Mouse (Mus musculus) lung, adult 10 weeks (tissue): ENCODE data around the gene Dhx29. TPM values are rescaled to one million over a fixed set of nuclear protein-coding genes. Genes with fewer than 3 reads are reported as not detected.

ENCODE experiments used
- polyA plus RNA-seq: library from polyadenylated mRNA; stranded (reverse); fragments of 350-450 nt; fragmentation: Illumina TruSeq; extraction: RNeasy Lipid Tissue Mini Kit (QIAGEN cat#74804); gene quantifications from one replicate; pipeline ENCODE4 v1.2.3, GENCODE M21; 2014; ENCODE audit warnings: low read depth, low replicate concordance; ENCODE audit not compliant: insufficient read depth

Gene Dhx29
- polyA plus RNA-seq: 5.5 TPM

DNA sequence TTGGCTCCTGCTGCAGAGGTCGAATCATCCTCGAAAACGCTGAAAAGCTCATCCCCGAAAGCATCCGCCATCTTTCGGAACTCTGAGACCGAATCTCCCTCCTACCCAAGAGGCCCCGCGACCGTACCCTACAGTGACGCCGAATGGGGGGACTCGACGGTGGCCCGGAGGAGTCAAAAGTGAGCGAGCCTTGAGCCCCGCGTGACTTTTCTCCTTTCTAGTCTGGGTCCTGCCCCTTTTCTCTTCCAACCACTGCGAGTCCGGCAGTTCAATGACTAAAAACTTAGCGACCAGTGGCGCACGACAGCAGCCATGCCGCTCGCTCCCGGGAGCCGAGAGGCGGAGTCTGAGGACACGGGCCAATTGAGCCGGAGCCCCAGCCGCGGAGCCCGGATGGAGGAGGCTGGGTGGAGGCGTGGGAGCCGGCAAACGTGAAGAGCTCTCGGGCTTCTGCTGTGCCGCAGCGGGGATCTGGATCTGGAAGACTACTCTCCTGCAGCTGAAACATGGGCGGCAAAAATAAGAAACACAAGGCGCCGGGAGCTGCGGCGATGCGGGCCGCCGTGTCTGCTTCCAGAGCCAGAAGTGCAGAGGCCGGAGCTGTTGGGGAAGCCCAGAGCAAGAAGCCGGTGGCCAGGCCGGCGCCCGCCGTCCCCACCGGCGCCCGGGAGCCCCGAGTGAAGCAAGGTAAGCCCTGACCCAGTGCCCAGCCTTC lies at the start of gene Dhx29, which contains the start of gene Mtrex:
TSS of gene Dhx29 (plus strand) at position 168 of the 715 bp plus-strand sequence.
TSS of gene Mtrex (minus strand) at position 112 of the 715 bp plus-strand sequence.

DNA sequence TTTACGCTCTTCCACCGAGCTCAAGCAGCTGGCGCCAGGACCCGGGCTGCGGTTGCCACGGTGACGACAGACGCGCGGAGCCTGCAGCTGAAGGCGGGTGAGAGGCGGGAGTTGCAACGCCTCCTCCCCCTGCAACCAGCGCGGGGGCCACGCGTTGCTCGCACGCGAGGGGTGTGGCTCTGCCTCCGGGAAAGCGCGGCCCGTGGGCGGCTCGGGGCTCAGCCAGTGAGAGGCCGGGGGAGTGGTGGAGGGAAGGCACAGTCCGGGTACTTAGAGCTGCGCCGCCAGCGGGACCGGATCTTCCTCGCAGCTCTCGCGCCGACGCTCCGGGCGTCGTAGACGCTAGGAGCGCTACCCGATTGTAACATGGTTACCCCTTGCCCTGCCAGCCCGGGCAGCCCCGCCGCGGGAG lies 60.3 kb downstream of the Dhx29 start, which contains the start of gene Ccno:
TSS of gene Ccno (plus strand) at position 271 of the 412 bp plus-strand sequence.

DNA sequence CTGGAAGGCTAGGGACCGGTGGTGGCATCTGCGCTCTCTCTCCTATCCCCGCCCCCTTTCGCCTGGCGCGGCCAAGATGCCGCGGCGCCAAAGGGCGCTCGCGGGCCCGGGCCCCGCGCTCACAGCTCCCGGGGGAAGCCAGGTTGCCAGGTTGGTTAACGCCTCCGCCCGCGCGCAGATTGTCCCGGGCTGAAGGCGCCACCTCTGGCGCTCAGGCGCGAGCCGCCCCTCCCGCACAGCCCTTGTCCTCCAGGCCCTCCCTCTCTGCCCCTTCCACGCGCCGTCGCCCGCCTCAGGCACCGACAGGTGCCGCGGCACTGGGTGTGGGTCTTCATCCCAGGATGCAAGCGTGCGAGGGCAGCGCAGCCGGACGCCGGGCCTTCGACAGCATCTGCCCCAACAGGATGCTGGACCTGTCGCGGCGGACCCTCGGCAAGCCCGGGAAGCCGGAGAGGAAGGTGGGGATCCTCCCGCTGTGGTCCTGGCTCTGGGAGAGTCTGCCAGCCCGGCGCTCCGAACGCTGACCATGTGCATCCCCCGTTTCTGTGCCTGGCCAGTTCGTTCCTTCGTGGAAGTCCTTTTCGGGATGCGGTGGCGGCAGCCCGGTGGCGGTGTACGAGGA lies 66.4 kb downstream of the Dhx29 start, which contains the start of gene Mcidas:
TSS of gene Mcidas (plus strand) at position 315 of the 622 bp plus-strand sequence.

Other genes with a start within 250 kb of the Dhx29 start
- gene Plpp1, start 126.7 kb upstream of the Dhx29 start, polyA plus RNA-seq: 144 TPM
- gene Mtrex, start 56 bp upstream of the Dhx29 start, polyA plus RNA-seq: 18.4 TPM
- gene Ccno, start 60.3 kb downstream of the Dhx29 start, polyA plus RNA-seq: 2.9 TPM
- 0.24 TPM for gene Mcidas, start 66.4 kb downstream of the Dhx29 start, polyA plus RNA-seq
- not detected for gene Cdc20b, start 107.7 kb downstream of the Dhx29 start, polyA plus RNA-seq
- 105 TPM for gene Gpx8, start 119.0 kb downstream of the Dhx29 start, polyA plus RNA-seq
- gene Gzma, start 173.5 kb downstream of the Dhx29 start, polyA plus RNA-seq: 71.5 TPM